ENCODE assay signal across 16 mouse cellular contexts in the genomic region with DNA sequence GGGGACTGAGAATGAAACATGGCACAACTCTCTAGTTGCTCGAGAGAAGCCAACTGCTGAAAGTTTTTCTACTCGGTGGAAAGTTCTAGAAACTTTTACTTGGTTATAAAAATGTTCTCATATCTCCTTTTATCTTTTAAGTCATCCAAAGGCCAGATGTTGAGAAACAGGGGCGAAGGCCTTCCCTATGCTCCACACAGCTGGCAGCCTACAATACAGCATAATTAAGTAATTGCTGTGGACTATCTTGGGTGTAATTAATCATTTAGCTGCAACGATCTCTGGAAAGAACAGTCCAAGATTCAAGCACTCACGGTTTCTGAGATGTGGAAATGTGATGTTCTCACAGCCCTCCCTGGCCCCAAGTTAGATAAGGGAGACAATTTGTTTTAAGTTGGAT.
A peak's percentile ranks its signal among the peaks of the same experiment; 100 is the strongest.
DNase-seq lines count a peak whose midpoint lies in the region; ATAC-seq and TF ChIP-seq lines count a peak whose summit lies in the region.
"Had no signal": no experiment of that assay in that cellular context is flagged by ENCODE, and none has a peak within 500 bp of the region (broad histone marks: within the 10 kb centered on the region; RNA-seq: fewer than 3 reads in every experiment).

No protein-coding gene starts in this region.

- H3K9ac ChIP-seq in lung, embryonic 14.5 days: no peak overlapping the region
- H3K9ac ChIP-seq in kidney, postnatal 0 days (ENCODE audit: low read depth, low read length): no peak overlapping the region
- H3K9ac ChIP-seq: forebrain, embryonic 12.5 days; neural tube, embryonic 15.5 days; stomach, embryonic 15.5 days had no signal

- no peak overlapping the region for H3K4me2 ChIP-seq in lung, embryonic 14.5 days
- H3K4me2 ChIP-seq in kidney, postnatal 0 days (ENCODE audit: low read length): no peak overlapping the region
- H3K4me2 ChIP-seq: forebrain, embryonic 12.5 days; liver, embryonic 11.5 days; neural tube, embryonic 15.5 days; stomach, embryonic 15.5 days had no signal

- no peaks in the 10 kb centered on the region for H3K27me3 ChIP-seq in lung, embryonic 14.5 days (ENCODE audit: insufficient read depth, low read length)
- no peaks in the 10 kb centered on the region for H3K27me3 ChIP-seq in kidney, postnatal 0 days (ENCODE audit: insufficient read depth, low read length)
- H3K27me3 ChIP-seq: forebrain, embryonic 12.5 days; neural tube, embryonic 15.5 days; stomach, embryonic 15.5 days had no signal

- WGBS in lung, embryonic 14.5 days: 31% methylated on average over 5 of the region's 5 CpGs
- WGBS in kidney, postnatal 0 days: 58% methylated on average over 5 of the region's 5 CpGs

- peak; percentile 3 for DNase-seq in heart, adult 8-10 months (ENCODE audit: low spot score)
- no peak for DNase-seq in heart, postnatal 10 days
- peak; percentile 59 for DNase-seq in lung, embryonic 14.5 days
- DNase-seq in lung, postnatal 4 days: no peak
- DNase-seq in kidney, postnatal 0 days (ENCODE audit: low spot score): peak; percentile 69
- peak; percentile 13 for DNase-seq in lung, postnatal 36 days
- no peak for DNase-seq in cerebellum, adult 9-10 months
- DNase-seq: cerebellum, adult 2 months; right cerebral cortex, postnatal 14 days; thymus, adult 18-20 months; thymus, postnatal 4 days had no signal

- H3K4me3 ChIP-seq in lung, embryonic 14.5 days (ENCODE audit: low read depth, low read length): no peak overlapping the region
- H3K4me3 ChIP-seq in kidney, postnatal 0 days (replicated peaks; ENCODE audit: low read depth, low read length): no peak overlapping the region
- H3K4me3 ChIP-seq: forebrain, embryonic 12.5 days; neural tube, embryonic 15.5 days; stomach, embryonic 15.5 days had no signal

- intact Hi-C loops in heart, postnatal 10 days (cut with DNase I): no loop called here

- no peak overlapping the region for H3K27ac ChIP-seq in lung, embryonic 14.5 days (ENCODE audit: low read depth)
- H3K27ac ChIP-seq in kidney, postnatal 0 days: no peak overlapping the region
- H3K27ac ChIP-seq: forebrain, embryonic 12.5 days; neural tube, embryonic 15.5 days; stomach, embryonic 15.5 days had no signal

- no peaks in the 10 kb centered on the region for H3K9me3 ChIP-seq in lung, embryonic 14.5 days (ENCODE audit: low read depth, low read length)
- no peaks in the 10 kb centered on the region for H3K9me3 ChIP-seq in kidney, postnatal 0 days (replicated peaks; ENCODE audit: low read length)
- H3K9me3 ChIP-seq: forebrain, embryonic 12.5 days; neural tube, embryonic 15.5 days; stomach, embryonic 15.5 days had no signal

- H3K4me1 ChIP-seq in lung, embryonic 14.5 days (ENCODE audit: insufficient read depth): peaks cover 3% of the 10 kb centered on the region; the same call in 1 of the 2 replicates
- H3K4me1 ChIP-seq in kidney, postnatal 0 days (replicated peaks; ENCODE audit: insufficient read depth, low read length): no peaks in the 10 kb centered on the region
- H3K4me1 ChIP-seq: forebrain, embryonic 12.5 days; stomach, embryonic 15.5 days had no signal

- H3K36me3 ChIP-seq in lung, embryonic 14.5 days (ENCODE audit: insufficient read depth): peaks cover 12% of the 10 kb centered on the region
- no peaks in the 10 kb centered on the region for H3K36me3 ChIP-seq in kidney, postnatal 0 days (ENCODE audit: insufficient read depth, low read length)
- H3K36me3 ChIP-seq: forebrain, embryonic 12.5 days; neural tube, embryonic 15.5 days; stomach, embryonic 15.5 days had no signal

- no peak for TF ChIP-seq CTCF in lung, embryonic 14.5 days (IDR thresholded peaks at IDR 0.05; ENCODE audit: low read depth)
- no peak for TF ChIP-seq CTCF in kidney, postnatal 0 days (IDR thresholded peaks at IDR 0.05; ENCODE audit: low read depth)

- ATAC-seq in lung, embryonic 14.5 days (ENCODE audit: insufficient read depth): peak; percentile 60; the same call in 1 of the 2 replicates
- ATAC-seq in kidney, postnatal 0 days (replicated peaks; ENCODE audit: low FRiP score, low read depth): no peak
- ATAC-seq: midbrain, embryonic 16.5 days had no signal

Comparison
In these comparisons a context has a peak if more than half of its experiments do, and no peak if none do; other contexts are left out.
1. DNase-seq: peak in heart, adult 8-10 months (single experiment), lung, embryonic 14.5 days (single experiment), kidney, postnatal 0 days (single experiment) and lung, postnatal 36 days (single experiment); none in heart, postnatal 10 days (0 of 2), lung, postnatal 4 days (0 of 2) and cerebellum, adult 9-10 months (single experiment).